Mouse (Mus musculus) heart, postnatal 0 days (tissue): ENCODE results near the gene Cmtm2b.

Experiments
- CTCF ChIP-seq: IDR thresholded peaks from 2 replicates; pipeline ENCODE4 v1.5.1; 2016; ENCODE audit warnings: antibody characterized with exemption, control low read depth, low read depth
- EP300 ChIP-seq: IDR thresholded peaks from 2 replicates; pipeline ENCODE4 v1.6.1; 2016; ENCODE audit warnings: antibody characterized with exemption, low read depth

DNA sequence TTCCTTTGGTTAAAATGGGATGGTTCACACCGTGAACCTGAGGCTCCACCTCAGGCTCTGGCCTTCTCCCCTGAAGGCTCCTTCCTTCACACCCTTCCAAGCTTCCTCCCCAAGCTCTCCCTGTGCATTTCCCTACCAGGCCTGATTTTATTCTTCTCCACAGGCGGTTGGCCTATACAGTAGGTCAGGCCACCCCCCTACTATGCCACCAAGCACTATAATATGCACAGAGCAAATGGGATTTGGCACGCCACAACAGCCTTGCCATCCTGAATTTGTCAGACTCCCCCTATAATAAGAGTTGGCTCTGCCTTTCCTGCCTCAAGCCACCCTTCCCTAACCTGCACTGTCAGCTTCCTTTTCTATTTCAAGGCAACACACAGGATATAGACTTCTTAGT lies 36.6 kb downstream of the Cmtm2b start:
- no peak for TF ChIP-seq EP300
- TF ChIP-seq CTCF, result no peak
